Mouse (Mus musculus): ENCODE data around the gene 2210408I21Rik. TPM values are rescaled to one million over a fixed set of nuclear protein-coding genes. Genes with fewer than 3 reads are reported as not detected.

2210408I21Rik gene
- polyA plus RNA-seq, 1 experiment from 2014 or later: 14.4 TPM

DNA sequence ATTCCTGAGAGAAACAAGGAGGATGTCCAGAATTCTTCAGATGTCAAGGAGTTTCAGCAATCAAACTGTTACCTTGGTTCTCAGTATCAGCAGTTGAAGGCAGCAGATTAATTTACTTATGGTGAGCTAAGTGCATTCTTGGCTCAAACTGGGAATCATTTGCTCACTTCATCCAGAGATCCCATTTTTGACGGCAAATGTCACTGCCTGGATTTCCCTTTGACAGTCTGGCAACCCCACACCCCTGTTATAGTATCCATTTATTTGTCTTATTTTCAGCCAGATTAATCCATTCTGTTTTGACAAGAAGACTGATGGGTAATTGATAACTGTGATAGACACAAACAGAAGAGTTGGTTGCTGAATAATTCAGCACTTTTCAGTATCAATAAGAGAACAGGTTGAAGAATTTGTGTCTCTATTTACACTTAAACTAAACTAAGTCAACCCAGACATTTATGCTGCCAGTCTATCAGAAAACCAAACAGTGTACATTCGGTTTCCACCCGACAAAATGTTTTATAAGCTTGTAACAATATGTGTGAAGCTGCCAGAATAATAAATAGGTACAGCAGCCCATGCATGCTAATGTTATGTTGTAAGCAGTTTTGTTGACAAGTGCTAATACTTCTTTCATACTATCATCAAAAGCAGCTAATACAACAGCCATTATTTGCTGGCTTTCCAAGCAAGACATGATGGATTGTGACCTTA, 354.8 kb downstream of the 2210408I21Rik start:
- no peak overlapping the region for H3K27ac ChIP-seq (ENCODE audit: low read depth, low read length)
- no peak overlapping the region for H3K4me2 ChIP-seq (replicated peaks; ENCODE audit: low read depth, low read length)
- no peaks in the 10 kb centered on the region for H3K9me3 ChIP-seq (ENCODE audit: control insufficient read depth, low read length)
- no peak overlapping the region for H3K9ac ChIP-seq (ENCODE audit: low read depth, low read length)
- H3K4me1 ChIP-seq (replicated peaks; ENCODE audit: control insufficient read depth, insufficient read depth, low read length): no peaks in the 10 kb centered on the region
- no peaks in the 10 kb centered on the region for H3K36me3 ChIP-seq (ENCODE audit: control insufficient read depth, insufficient read depth, low read length)
- ATAC-seq (ENCODE audit: low FRiP score) (peak; percentile 28; the same call in 1 of the 2 replicates), DNase-seq (ENCODE audit: low spot score) (no peak)
- no peaks in the 10 kb centered on the region for H3K27me3 ChIP-seq (ENCODE audit: control insufficient read depth, insufficient read depth, low read length)
- no peak overlapping the region for H3K4me3 ChIP-seq (ENCODE audit: low read depth, low read length)
- 66% methylated on average over 3 of the region's 3 CpGs for WGBS

DNA sequence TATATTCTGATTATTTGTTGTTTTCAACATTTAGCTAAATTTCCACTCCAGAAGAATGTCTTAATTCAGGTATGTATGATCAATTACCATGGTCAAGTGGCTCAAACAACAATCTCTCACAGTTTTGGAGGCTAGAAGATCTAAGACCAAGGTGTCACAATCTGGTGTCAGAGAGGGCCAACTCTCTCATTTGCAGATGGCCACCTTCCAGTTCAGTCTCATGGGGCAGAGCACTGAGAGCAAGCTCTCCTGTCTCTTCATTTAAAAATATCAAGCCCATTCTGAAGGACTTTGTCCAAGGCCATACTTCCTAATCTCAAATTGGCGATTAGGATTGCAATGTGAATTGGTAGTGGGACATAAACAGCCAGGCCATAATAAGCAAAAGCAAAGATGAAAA, 378.7 kb downstream of the 2210408I21Rik start:
- DNase-seq (ENCODE audit: low spot score): no peak
- 78% methylated on average over 1 of the region's 1 CpGs for WGBS
- no peak for ATAC-seq (ENCODE audit: low FRiP score)
- no peaks in the 10 kb centered on the region for H3K36me3 ChIP-seq (ENCODE audit: control insufficient read depth, insufficient read depth, low read length)
- H3K4me3 ChIP-seq (ENCODE audit: low read depth, low read length): no peak overlapping the region
- H3K9ac ChIP-seq (ENCODE audit: low read depth, low read length): no peak overlapping the region
- H3K4me1 ChIP-seq (replicated peaks; ENCODE audit: control insufficient read depth, insufficient read depth, low read length): no peaks in the 10 kb centered on the region
- no peak overlapping the region for H3K27ac ChIP-seq (ENCODE audit: low read depth, low read length)
- H3K9me3 ChIP-seq (ENCODE audit: control insufficient read depth, low read length): no peaks in the 10 kb centered on the region
- no peaks in the 10 kb centered on the region for H3K27me3 ChIP-seq (ENCODE audit: control insufficient read depth, insufficient read depth, low read length)
- H3K4me2 ChIP-seq (replicated peaks; ENCODE audit: low read depth, low read length): no peak overlapping the region

DNA sequence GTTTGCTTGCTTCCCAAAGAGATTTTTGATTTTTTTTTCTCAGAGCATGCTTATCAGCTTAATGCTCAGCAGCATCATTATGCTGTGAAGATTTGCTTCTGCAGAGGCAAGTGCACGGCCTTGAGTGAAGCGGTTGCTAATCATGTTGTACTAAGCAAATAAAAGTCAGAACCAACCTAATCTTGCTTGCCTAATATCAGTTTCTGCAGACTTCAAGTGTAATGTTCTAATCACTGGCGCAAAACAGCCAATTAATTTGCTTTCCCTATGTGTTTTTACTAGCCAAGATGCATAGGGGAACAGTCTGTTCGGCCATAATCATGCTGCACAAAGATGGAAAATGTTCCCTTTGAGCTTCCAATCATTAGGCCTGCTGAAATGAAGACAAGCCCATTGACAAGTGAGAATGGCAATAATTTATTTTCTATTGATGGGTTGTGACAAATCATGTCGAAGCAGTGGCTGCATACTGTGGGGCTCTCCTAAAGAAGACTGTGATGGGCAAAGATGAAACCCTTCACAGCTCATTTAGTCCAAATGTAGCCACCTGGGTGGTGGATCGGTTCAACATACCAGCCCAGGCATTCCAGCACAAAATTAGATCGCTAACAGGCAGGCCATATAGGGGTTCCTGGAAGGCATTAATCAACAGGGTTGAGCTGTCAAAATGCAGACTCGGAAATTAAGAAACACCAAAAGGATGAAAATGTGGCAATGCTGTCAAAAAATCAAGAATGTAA, 393.8 kb downstream of the 2210408I21Rik start:
- H3K36me3 ChIP-seq (ENCODE audit: control insufficient read depth, insufficient read depth, low read length): no peaks in the 10 kb centered on the region
- no peak overlapping the region for H3K4me3 ChIP-seq (ENCODE audit: low read depth, low read length)
- H3K27ac ChIP-seq (ENCODE audit: low read depth, low read length): no peak overlapping the region
- DNase-seq (ENCODE audit: low spot score): no peak
- H3K4me2 ChIP-seq (replicated peaks; ENCODE audit: low read depth, low read length): no peak overlapping the region
- no peaks in the 10 kb centered on the region for H3K4me1 ChIP-seq (replicated peaks; ENCODE audit: control insufficient read depth, insufficient read depth, low read length)
- no peaks in the 10 kb centered on the region for H3K27me3 ChIP-seq (ENCODE audit: control insufficient read depth, insufficient read depth, low read length)
- no peak overlapping the region for H3K9ac ChIP-seq (ENCODE audit: low read depth, low read length)
- H3K9me3 ChIP-seq (ENCODE audit: control insufficient read depth, low read length): no peaks in the 10 kb centered on the region
- peak; percentile 78 for ATAC-seq (ENCODE audit: low FRiP score)
- 52% methylated on average over 8 of the region's 8 CpGs for WGBS

DNA sequence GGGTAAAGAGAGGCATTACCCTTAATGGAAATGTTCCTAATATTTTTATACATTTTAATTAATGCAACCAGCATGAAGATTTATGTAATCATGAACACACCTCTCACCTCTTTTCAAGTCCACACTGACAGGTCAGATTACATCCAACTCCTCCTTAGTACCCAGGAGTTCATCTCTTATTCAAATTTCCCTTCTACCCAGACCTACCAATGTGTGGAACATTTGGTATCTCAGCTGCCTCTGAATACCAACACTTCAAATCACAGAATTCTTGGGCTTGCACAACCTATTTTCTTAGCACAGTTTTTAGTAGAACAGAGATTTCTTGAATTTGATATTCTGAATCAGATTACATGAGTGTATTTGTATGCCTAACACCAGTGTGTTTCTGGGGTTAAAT, 394.4 kb downstream of the 2210408I21Rik start:
- Histone ChIP-seq H3K9me3 (ENCODE audit: control insufficient read depth, low read length) (no peaks in the 10 kb centered on the region), H3K4me3 (ENCODE audit: low read depth, low read length) (no peak overlapping the region), H3K4me2 (replicated peaks; ENCODE audit: low read depth, low read length) (no peak overlapping the region), H3K27me3 (ENCODE audit: control insufficient read depth, insufficient read depth, low read length) (no peaks in the 10 kb centered on the region), H3K4me1 (replicated peaks; ENCODE audit: control insufficient read depth, insufficient read depth, low read length) (no peaks in the 10 kb centered on the region), H3K36me3 (ENCODE audit: control insufficient read depth, insufficient read depth, low read length) (no peaks in the 10 kb centered on the region), H3K27ac (ENCODE audit: low read depth, low read length) (no peak overlapping the region), H3K9ac (ENCODE audit: low read depth, low read length) (no peak overlapping the region)
- DNase-seq (ENCODE audit: low spot score) (no peak), ATAC-seq (ENCODE audit: low FRiP score) (no peak)

DNA sequence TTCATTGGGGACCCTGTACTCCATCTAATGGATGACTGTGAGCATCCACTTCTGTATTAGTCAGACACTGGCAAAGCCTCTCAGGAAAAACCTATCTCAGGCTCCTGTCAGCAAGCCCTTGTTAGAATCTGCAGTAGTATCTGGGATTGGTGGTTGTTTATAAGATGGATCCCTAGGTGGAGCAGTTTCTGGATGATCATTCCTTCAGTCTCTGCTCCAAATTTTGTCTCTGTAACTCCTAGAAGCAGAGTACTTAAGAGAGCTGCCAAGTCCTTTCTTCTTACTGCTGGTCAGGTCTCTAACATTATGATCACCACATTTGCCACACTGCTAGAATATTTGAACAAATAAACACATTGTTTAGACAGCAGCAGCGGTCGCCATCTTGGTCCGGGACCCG, 402.1 kb downstream of the 2210408I21Rik start:
- Histone ChIP-seq H3K4me1 (replicated peaks; ENCODE audit: control insufficient read depth, insufficient read depth, low read length) (no peaks in the 10 kb centered on the region), H3K9ac (ENCODE audit: low read depth, low read length) (no peak overlapping the region), H3K9me3 (ENCODE audit: control insufficient read depth, low read length) (no peaks in the 10 kb centered on the region), H3K27ac (ENCODE audit: low read depth, low read length) (no peak overlapping the region), H3K36me3 (ENCODE audit: control insufficient read depth, insufficient read depth, low read length) (no peaks in the 10 kb centered on the region), H3K27me3 (ENCODE audit: control insufficient read depth, insufficient read depth, low read length) (no peaks in the 10 kb centered on the region), H3K4me2 (replicated peaks; ENCODE audit: low read depth, low read length) (no peak overlapping the region), H3K4me3 (ENCODE audit: low read depth, low read length) (no peak overlapping the region)
- WGBS: 89% methylated on average over 4 of the region's 4 CpGs
- DNase-seq (ENCODE audit: low spot score) (no peak), ATAC-seq (ENCODE audit: low FRiP score) (no peak)

DNA sequence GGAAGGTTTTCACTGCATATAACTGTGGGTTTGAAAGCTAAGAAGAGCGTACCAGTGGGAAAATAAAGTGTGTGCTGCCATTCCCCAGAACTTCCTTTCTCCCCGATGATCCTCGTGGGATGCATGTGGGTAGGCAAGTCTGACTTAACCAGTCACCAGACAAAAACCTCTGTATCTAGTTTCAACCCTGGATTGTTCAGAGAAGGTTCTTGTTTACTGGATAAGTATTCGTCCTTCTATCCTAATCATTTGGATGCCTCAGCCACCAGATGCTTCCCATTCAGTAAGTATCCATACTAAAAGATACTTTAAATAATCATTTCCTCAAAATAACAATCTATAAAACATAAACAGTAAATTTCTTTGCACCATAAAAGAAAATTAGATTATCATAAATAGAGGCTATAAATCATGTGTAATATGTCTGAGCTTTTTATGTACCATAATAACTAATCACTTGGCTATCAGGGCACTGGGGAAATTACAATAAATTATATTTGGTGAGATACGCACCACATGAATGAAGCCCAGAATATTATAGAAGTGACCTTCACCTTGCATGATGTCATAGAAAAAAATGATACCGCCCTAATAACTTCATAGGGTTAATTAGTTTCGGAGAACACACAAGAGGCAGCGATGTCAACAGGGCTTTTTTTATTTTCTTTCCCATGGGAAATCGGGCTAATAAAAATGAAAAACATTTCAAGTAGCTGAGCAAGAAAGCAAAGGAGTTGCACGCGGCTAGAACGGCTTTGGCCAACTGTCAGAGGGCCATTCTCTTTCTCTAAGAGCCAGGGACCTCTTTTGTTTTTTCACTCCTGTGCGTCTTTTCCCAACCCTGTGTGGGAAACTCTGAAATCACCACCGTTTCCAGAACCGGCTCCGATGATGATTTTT, 412.4 kb downstream of the 2210408I21Rik start:
- 35% methylated on average over 16 of the region's 16 CpGs for WGBS
- H3K27me3 ChIP-seq (ENCODE audit: control insufficient read depth, insufficient read depth, low read length): no peaks in the 10 kb centered on the region
- no peak overlapping the region for H3K4me3 ChIP-seq (ENCODE audit: low read depth, low read length)
- DNase-seq (ENCODE audit: low spot score): no peak
- no peak overlapping the region; the same call in 1 of the 2 replicates for H3K4me2 ChIP-seq (replicated peaks; ENCODE audit: low read depth, low read length)
- H3K36me3 ChIP-seq (ENCODE audit: control insufficient read depth, insufficient read depth, low read length): no peaks in the 10 kb centered on the region
- no peak overlapping the region for H3K9ac ChIP-seq (ENCODE audit: low read depth, low read length)
- H3K9me3 ChIP-seq (ENCODE audit: control insufficient read depth, low read length): no peaks in the 10 kb centered on the region
- no peak overlapping the region for H3K27ac ChIP-seq (ENCODE audit: low read depth, low read length)
- ATAC-seq (ENCODE audit: low FRiP score): peak; percentile 81
- H3K4me1 ChIP-seq (replicated peaks; ENCODE audit: control insufficient read depth, insufficient read depth, low read length): no peaks in the 10 kb centered on the region

DNA sequence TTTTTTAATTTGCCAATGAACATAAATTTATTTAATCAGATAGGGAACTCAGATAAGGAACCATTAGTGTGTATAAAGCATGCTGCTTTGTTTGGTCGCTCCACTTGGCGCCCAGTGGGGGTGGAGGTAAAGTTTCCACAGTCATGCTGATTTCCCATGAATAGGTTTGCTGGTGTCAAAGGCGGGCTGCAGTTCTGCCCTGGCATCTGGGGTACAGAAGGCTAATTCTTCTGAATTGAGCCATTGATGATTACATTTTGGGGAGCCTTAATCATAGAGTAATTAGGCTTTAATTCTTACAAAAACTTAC, 413.0 kb downstream of the 2210408I21Rik start:
- H3K9ac ChIP-seq (ENCODE audit: low read depth, low read length): no peak overlapping the region
- no peak overlapping the region for H3K27ac ChIP-seq (ENCODE audit: low read depth, low read length)
- 2% methylated on average over 3 of the region's 3 CpGs for WGBS
- H3K4me3 ChIP-seq (ENCODE audit: low read depth, low read length): no peak overlapping the region
- no peaks in the 10 kb centered on the region for H3K4me1 ChIP-seq (replicated peaks; ENCODE audit: control insufficient read depth, insufficient read depth, low read length)
- no peaks in the 10 kb centered on the region for H3K27me3 ChIP-seq (ENCODE audit: control insufficient read depth, insufficient read depth, low read length)
- DNase-seq (ENCODE audit: low spot score): peak; percentile 67
- H3K4me2 ChIP-seq (replicated peaks; ENCODE audit: low read depth, low read length): no peak overlapping the region; the same call in 1 of the 2 replicates
- peak; percentile 93 for ATAC-seq (ENCODE audit: low FRiP score)
- H3K36me3 ChIP-seq (ENCODE audit: control insufficient read depth, insufficient read depth, low read length): no peaks in the 10 kb centered on the region
- no peaks in the 10 kb centered on the region for H3K9me3 ChIP-seq (ENCODE audit: control insufficient read depth, low read length)

DNA sequence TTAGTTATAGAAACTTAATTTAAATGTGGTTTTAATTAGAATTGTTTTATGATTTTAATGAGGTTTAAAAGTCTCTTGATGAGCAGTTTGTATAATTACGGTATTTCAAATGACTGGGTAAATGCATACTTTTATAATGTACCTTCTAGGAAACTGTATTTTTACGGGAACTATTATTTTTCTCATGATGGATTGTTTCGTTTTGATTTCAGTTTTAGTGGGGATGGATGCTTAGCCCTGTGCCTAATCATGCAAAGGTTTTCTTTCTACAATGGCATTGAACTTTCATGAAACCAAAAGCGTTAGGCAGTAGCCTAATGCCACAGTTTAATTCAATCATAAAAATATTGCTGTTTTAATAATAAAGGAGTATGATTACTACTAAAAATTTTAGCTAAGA, 413.4 kb downstream of the 2210408I21Rik start:
- H3K36me3 ChIP-seq (ENCODE audit: control insufficient read depth, insufficient read depth, low read length): no peaks in the 10 kb centered on the region
- no peak overlapping the region for H3K9ac ChIP-seq (ENCODE audit: low read depth, low read length)
- H3K4me1 ChIP-seq (replicated peaks; ENCODE audit: control insufficient read depth, insufficient read depth, low read length): no peaks in the 10 kb centered on the region
- no peak overlapping the region for H3K4me3 ChIP-seq (ENCODE audit: low read depth, low read length)
- H3K27me3 ChIP-seq (ENCODE audit: control insufficient read depth, insufficient read depth, low read length): no peaks in the 10 kb centered on the region
- ATAC-seq (ENCODE audit: low FRiP score) (peak; percentile 34; the same call in 1 of the 2 replicates), DNase-seq (ENCODE audit: low spot score) (no peak)
- H3K4me2 ChIP-seq (replicated peaks; ENCODE audit: low read depth, low read length): no peak overlapping the region
- WGBS: 60% methylated on average over 4 of the region's 4 CpGs
- no peaks in the 10 kb centered on the region for H3K9me3 ChIP-seq (ENCODE audit: control insufficient read depth, low read length)
- no peak overlapping the region for H3K27ac ChIP-seq (ENCODE audit: low read depth, low read length)
